14 mouse cellular contexts compared by ENCODE assay signal in genomic region chr11:52274456-52275112, GRCm38 (mm10). TPM values are rescaled to one million over a fixed set of nuclear protein-coding genes. Genes with fewer than 3 reads are reported as not detected.
DNase-seq lines count a peak whose midpoint lies in the region; ATAC-seq lines count a peak whose summit lies in the region.
"Had no signal": no experiment of that assay in that cellular context is flagged by ENCODE, and none has a peak within 500 bp of the region (broad histone marks: within the 10 kb centered on the region; RNA-seq: fewer than 3 reads in every experiment).

No protein-coding gene starts in this region.

- WGBS in forebrain, embryonic 15.5 days = 90% methylated on average over 20 of the region's 20 CpGs

- H3K4me2 ChIP-seq in forebrain, embryonic 15.5 days (replicated peaks) = no peak overlapping the region
- H3K4me2 ChIP-seq: midbrain, embryonic 12.5 days; neural tube, embryonic 13.5 days had no signal

- DNase-seq in cerebellum, postnatal 10 days = peak; percentile 51 to 60
- DNase-seq in cerebellum, postnatal 36 days = no peak
- DNase-seq in kidney, postnatal 4 days = peak; percentile 34 to 55
- DNase-seq in kidney, adult 11 months = no peak
- peak; percentile 80 for DNase-seq in CD4-positive helper T cell, adult 2 months (ENCODE audit: low read depth, low spot score)
- DNase-seq in naive thymus-derived CD4-positive, alpha-beta T cell, adult 2 months (ENCODE audit: low read depth) = peak; percentile 78
- DNase-seq in retina, postnatal 1 day = no peak
- DNase-seq: adrenal gland, adult 2 months; cerebellum, adult 18-20 months; forebrain, postnatal 0 days had no signal

- no peaks in the 10 kb centered on the region for H3K36me3 ChIP-seq in forebrain, embryonic 15.5 days
- H3K36me3 ChIP-seq: midbrain, embryonic 12.5 days; neural tube, embryonic 13.5 days had no signal

- H3K27me3 ChIP-seq in forebrain, embryonic 15.5 days = no peaks in the 10 kb centered on the region
- H3K27me3 ChIP-seq: midbrain, embryonic 12.5 days; neural tube, embryonic 13.5 days had no signal

- no peaks in the 10 kb centered on the region for H3K9me3 ChIP-seq in forebrain, embryonic 15.5 days
- H3K9me3 ChIP-seq: midbrain, embryonic 12.5 days; neural tube, embryonic 13.5 days had no signal

- ATAC-seq in forebrain, embryonic 15.5 days (replicated peaks) = no peak
- ATAC-seq: forebrain, postnatal 0 days had no signal

- no peak overlapping the region for H3K27ac ChIP-seq in forebrain, embryonic 15.5 days (replicated peaks)
- H3K27ac ChIP-seq: liver, embryonic 14.5 days; midbrain, embryonic 12.5 days; neural tube, embryonic 13.5 days had no signal

- no peak overlapping the region for H3K9ac ChIP-seq in forebrain, embryonic 15.5 days (replicated peaks)
- H3K9ac ChIP-seq: forebrain, postnatal 0 days; liver, embryonic 14.5 days; midbrain, embryonic 12.5 days; neural tube, embryonic 13.5 days had no signal

- H3K4me3 ChIP-seq in forebrain, embryonic 15.5 days = no peak overlapping the region
- H3K4me3 ChIP-seq: midbrain, embryonic 12.5 days; neural tube, embryonic 13.5 days had no signal

- no peaks in the 10 kb centered on the region for H3K4me1 ChIP-seq in forebrain, embryonic 15.5 days

RNA-seq across cellular contexts. Expression of gene Tcf7, which starts 8.2 kb away (rescaled TPM):
- polyA plus RNA-seq in forebrain, embryonic 15.5 days (2015; fragmentation: Nextera tagmentation; extraction: Ambion mirVana) = 3.4 and 4.2 TPM in 2 replicates

RNA-seq across cellular contexts. Expression of gene Skp1a, which starts 42.8 kb away (rescaled TPM):
- 1,081 and 1,145 TPM in 2 replicates for polyA plus RNA-seq in forebrain, embryonic 15.5 days (2015; fragmentation: Nextera tagmentation; extraction: Ambion mirVana)

Comparison
In these comparisons a context has a peak if more than half of its experiments do, and no peak if none do; other contexts are left out.
1. DNase-seq: peak in cerebellum, postnatal 10 days (2 of 2), kidney, postnatal 4 days (2 of 2), CD4-positive helper T cell, adult 2 months (single experiment) and naive thymus-derived CD4-positive, alpha-beta T cell, adult 2 months (single experiment); none in cerebellum, postnatal 36 days (0 of 2), kidney, adult 11 months (single experiment) and retina, postnatal 1 day (single experiment).